Mouse (Mus musculus): ENCODE results near the gene Isg15. TPM values are rescaled to one million over a fixed set of nuclear protein-coding genes. Genes with fewer than 3 reads are reported as not detected.
A peak's percentile ranks its signal among the peaks of the same experiment; 100 is the strongest.

The Isg15 gene
- polyA plus RNA-seq, 1 experiment from 2014 or later, result 2.1 TPM

Small RNAs within 50 kb of the gene (microRNA-seq; reads per million reads assigned to microRNA genes)
- gene Mir7658, result 2.4 reads per million, percentile 7 among the genes with 10 or more reads in this experiment

Other genes with a start within 250 kb of the Isg15 start
- 39.5 and 43.6 TPM in 2 replicates for gene C1qtnf12, start 238.5 kb downstream of the Isg15 start, polyA plus RNA-seq (2015; fragmentation: Nextera tagmentation; extraction: Ambion mirVana)
- 16.2 and 18.4 TPM in 2 replicates for gene B3galt6, start 208.2 kb downstream of the Isg15 start, polyA plus RNA-seq (2015; fragmentation: Nextera tagmentation; extraction: Ambion mirVana)
- gene Sdf4, start 207.9 kb downstream of the Isg15 start, polyA plus RNA-seq (2015; fragmentation: Nextera tagmentation; extraction: Ambion mirVana), result 154 and 156 TPM in 2 replicates
- gene Tnfrsf4, start 187.0 kb downstream of the Isg15 start, polyA plus RNA-seq (2015; fragmentation: Nextera tagmentation; extraction: Ambion mirVana), result 1.3 TPM in 1 of 2 replicates, not detected in the other
- 3.0 and 4.1 TPM in 2 replicates for gene Tnfrsf18, start 174.7 kb downstream of the Isg15 start, polyA plus RNA-seq (2015; fragmentation: Nextera tagmentation; extraction: Ambion mirVana)
- 2.0 and 2.7 TPM in 2 replicates for gene Ttll10, start 141.4 kb downstream of the Isg15 start, polyA plus RNA-seq (2015; fragmentation: Nextera tagmentation; extraction: Ambion mirVana)
- gene 9430015G10Rik, start 90.8 kb downstream of the Isg15 start, polyA plus RNA-seq (2015; fragmentation: Nextera tagmentation; extraction: Ambion mirVana), result 40.3 and 43.8 TPM in 2 replicates
- 0.30 and 0.40 TPM in 2 replicates for gene Rnf223, start 70.3 kb downstream of the Isg15 start, polyA plus RNA-seq (2015; fragmentation: Nextera tagmentation; extraction: Ambion mirVana)
- gene Agrn, start 3.3 kb downstream of the Isg15 start, polyA plus RNA-seq (2015; fragmentation: Nextera tagmentation; extraction: Ambion mirVana), result 83.7 and 92.1 TPM in 2 replicates
- 2.3 and 2.9 TPM in 2 replicates for gene AW011738, start 2.5 kb upstream of the Isg15 start, polyA plus RNA-seq (2015; fragmentation: Nextera tagmentation; extraction: Ambion mirVana)
- gene Perm1, start 15.1 kb upstream of the Isg15 start, polyA plus RNA-seq (2015; fragmentation: Nextera tagmentation; extraction: Ambion mirVana), result 0.62 and 1.1 TPM in 2 replicates
- gene Plekhn1, start 34.0 kb upstream of the Isg15 start, polyA plus RNA-seq (2015; fragmentation: Nextera tagmentation; extraction: Ambion mirVana), result 29.9 and 30.7 TPM in 2 replicates
- gene Noc2l, start 35.2 kb upstream of the Isg15 start, polyA plus RNA-seq (2015; fragmentation: Nextera tagmentation; extraction: Ambion mirVana), result 77.8 and 86.3 TPM in 2 replicates
- gene Samd11, start 54.8 kb upstream of the Isg15 start, polyA plus RNA-seq (2015; fragmentation: Nextera tagmentation; extraction: Ambion mirVana), result 0.62 and 0.66 TPM in 2 replicates
- gene Vmn2r-ps159, start 130.3 kb upstream of the Isg15 start, polyA plus RNA-seq (2015; fragmentation: Nextera tagmentation; extraction: Ambion mirVana), result not detected in 2 replicates

All from embryonic facial prominence, embryonic 13.5 days (tissue).